27 mouse cellular contexts compared by ENCODE assay signal in genomic region chr9:21565004-21565586, GRCm38 (mm10). TPM values are rescaled to one million over a fixed set of nuclear protein-coding genes. Genes with fewer than 3 reads are reported as not detected.
DNase-seq lines count a peak whose midpoint lies in the region; ATAC-seq and TF ChIP-seq lines count a peak whose summit lies in the region.
"Had no signal": no experiment of that assay in that cellular context is flagged by ENCODE, and none has a peak within 500 bp of the region (broad histone marks: within the 10 kb centered on the region; RNA-seq: fewer than 3 reads in every experiment).

No protein-coding gene starts in this region.

- TF ChIP-seq CTCF in gastrocnemius, adult 2 months (IDR thresholded peaks at IDR 0.05), result no peak
- TF ChIP-seq CTCF in liver, embryonic 14.5 days (IDR thresholded peaks at IDR 0.05; ENCODE audit: low read depth), result no peak
- no peak for TF ChIP-seq CTCF in lung, postnatal 0 days (IDR thresholded peaks at IDR 0.05)

- no peak for ATAC-seq in midbrain, embryonic 13.5 days
- ATAC-seq in midbrain, embryonic 14.5 days (ENCODE audit: low FRiP score, low TSS enrichment), result no peak
- ATAC-seq in liver, embryonic 14.5 days (ENCODE audit: insufficient read depth), result peak; percentile 49
- no peak for ATAC-seq in lung, postnatal 0 days
- no peak for ATAC-seq in inflammation-experienced regulatory T-cells, adult 6 months
- ATAC-seq: forebrain, postnatal 0 days had no signal

- 90% methylated on average over 4 of the region's 4 CpGs for WGBS in midbrain, embryonic 13.5 days
- 92% methylated on average over 4 of the region's 4 CpGs for WGBS in midbrain, embryonic 14.5 days
- 32% methylated on average over 4 of the region's 4 CpGs for WGBS in liver, embryonic 14.5 days (ENCODE audit: insufficient replicate concordance)
- WGBS in lung, postnatal 0 days, result 56% methylated on average over 4 of the region's 4 CpGs

- peaks cover 22% of the 10 kb centered on the region for H3K36me3 ChIP-seq in midbrain, embryonic 13.5 days
- peaks cover 18% of the 10 kb centered on the region for H3K36me3 ChIP-seq in midbrain, embryonic 14.5 days (ENCODE audit: control insufficient read depth, insufficient read depth, low read length)
- H3K36me3 ChIP-seq in liver, embryonic 14.5 days (replicated peaks; ENCODE audit: control insufficient read depth, insufficient read depth, low read depth), result peaks cover 8% of the 10 kb centered on the region
- H3K36me3 ChIP-seq in lung, postnatal 0 days (ENCODE audit: insufficient read depth, low read length), result 0 out of 2 replicates have a peak, but pooled peaks cover 5% of the 10 kb centered on the region

- no peaks in the 10 kb centered on the region for H3K27me3 ChIP-seq in midbrain, embryonic 13.5 days
- no peaks in the 10 kb centered on the region for H3K27me3 ChIP-seq in midbrain, embryonic 14.5 days (ENCODE audit: control insufficient read depth, insufficient read depth, low read length)
- H3K27me3 ChIP-seq in liver, embryonic 14.5 days (ENCODE audit: control insufficient read depth, insufficient read depth, low read length), result no peaks in the 10 kb centered on the region
- no peaks in the 10 kb centered on the region for H3K27me3 ChIP-seq in lung, postnatal 0 days (replicated peaks; ENCODE audit: insufficient read depth, low read length)
- H3K27me3 ChIP-seq: CH12.LX; embryonic facial prominence, embryonic 12.5 days; forebrain, embryonic 12.5 days; hindbrain, embryonic 15.5 days; limb, embryonic 12.5 days; midbrain, embryonic 12.5 days had no signal

- TF ChIP-seq EP300 in liver, embryonic 14.5 days (IDR thresholded peaks at IDR 0.05; ENCODE audit: low read depth), result no peak
- TF ChIP-seq EP300 in lung, postnatal 0 days (IDR thresholded peaks at IDR 0.05), result no peak

- H3K9me3 ChIP-seq in midbrain, embryonic 13.5 days, result no peaks in the 10 kb centered on the region
- no peaks in the 10 kb centered on the region for H3K9me3 ChIP-seq in midbrain, embryonic 14.5 days (ENCODE audit: control insufficient read depth, low read length)
- H3K9me3 ChIP-seq in liver, embryonic 14.5 days (ENCODE audit: control insufficient read depth, low read length), result no peaks in the 10 kb centered on the region
- H3K9me3 ChIP-seq in lung, postnatal 0 days (ENCODE audit: low read length), result no peaks in the 10 kb centered on the region
- H3K9me3 ChIP-seq: embryonic facial prominence, embryonic 12.5 days; forebrain, embryonic 12.5 days; G1E; hindbrain, embryonic 15.5 days; limb, embryonic 12.5 days; midbrain, embryonic 12.5 days had no signal

- peak overlapping the region; percentile 82 for H3K27ac ChIP-seq in gastrocnemius, adult 2 months
- H3K27ac ChIP-seq in midbrain, embryonic 13.5 days, result peak overlapping the region; percentile 5; the same call in 1 of the 2 replicates
- H3K27ac ChIP-seq in midbrain, embryonic 14.5 days (replicated peaks; ENCODE audit: low read depth, low read length), result no peak overlapping the region
- H3K27ac ChIP-seq in liver, embryonic 14.5 days, result peak overlapping the region; percentile 76
- H3K27ac ChIP-seq in lung, postnatal 0 days (ENCODE audit: low read length), result no peak overlapping the region
- H3K27ac ChIP-seq: embryonic facial prominence, embryonic 12.5 days; forebrain, embryonic 12.5 days; hindbrain, embryonic 15.5 days; left cerebral cortex, adult 2 months; limb, embryonic 12.5 days; midbrain, embryonic 12.5 days had no signal

- H3K4me2 ChIP-seq in midbrain, embryonic 13.5 days (replicated peaks), result no peak overlapping the region
- no peak overlapping the region for H3K4me2 ChIP-seq in midbrain, embryonic 14.5 days (ENCODE audit: low read length)
- H3K4me2 ChIP-seq in liver, embryonic 14.5 days (ENCODE audit: low read depth), result peak overlapping the region; percentile 22; the same call in 1 of the 2 replicates
- no peak overlapping the region for H3K4me2 ChIP-seq in lung, postnatal 0 days (replicated peaks; ENCODE audit: low read depth, low read length)
- H3K4me2 ChIP-seq: embryonic facial prominence, embryonic 12.5 days; forebrain, embryonic 12.5 days; hindbrain, embryonic 15.5 days; limb, embryonic 12.5 days; midbrain, embryonic 12.5 days had no signal

- no peak overlapping the region for H3K4me3 ChIP-seq in gastrocnemius, adult 2 months
- H3K4me3 ChIP-seq in midbrain, embryonic 13.5 days (replicated peaks), result no peak overlapping the region
- no peak overlapping the region for H3K4me3 ChIP-seq in midbrain, embryonic 14.5 days (replicated peaks; ENCODE audit: low read depth, low read length)
- H3K4me3 ChIP-seq in liver, embryonic 14.5 days (ENCODE audit: insufficient read depth in 1 of 2, low read depth in 2 of 2, low read length in 2 of 2), result no peak overlapping the region
- H3K4me3 ChIP-seq in lung, postnatal 0 days (ENCODE audit: low read depth, low read length), result no peak overlapping the region
- H3K4me3 ChIP-seq: embryonic facial prominence, embryonic 12.5 days; forebrain, embryonic 12.5 days; hindbrain, embryonic 15.5 days; layer of hippocampus, adult 2 months; left cerebral cortex, adult 2 months; limb, embryonic 12.5 days; midbrain, embryonic 12.5 days had no signal

- no peak overlapping the region for H3K9ac ChIP-seq in midbrain, embryonic 13.5 days (replicated peaks)
- H3K9ac ChIP-seq in midbrain, embryonic 14.5 days (replicated peaks; ENCODE audit: low read length), result no peak overlapping the region
- H3K9ac ChIP-seq in liver, embryonic 14.5 days (replicated peaks), result peak overlapping the region; percentile 43; the same call in 1 of the 2 replicates
- H3K9ac ChIP-seq in lung, postnatal 0 days (replicated peaks; ENCODE audit: low read depth), result no peak overlapping the region
- H3K9ac ChIP-seq: embryonic facial prominence, embryonic 12.5 days; forebrain, embryonic 12.5 days; forebrain, postnatal 0 days; hindbrain, embryonic 15.5 days; limb, embryonic 12.5 days; midbrain, embryonic 12.5 days had no signal

- intact Hi-C loops in gastrocnemius, adult 2 months (cut with DNase I), result no loop called here
- intact Hi-C loops in gastrocnemius, postnatal 36 days (cut with DNase I), result no loop called here

- DNase-seq in gastrocnemius, adult 2 months, result no peak
- no peak for DNase-seq in gastrocnemius, postnatal 36 days
- no peak for DNase-seq in midbrain, embryonic 14.5 days
- DNase-seq in liver, embryonic 14.5 days (ENCODE audit: low read depth in 3 of 3, low spot score in 3 of 3), result no peak
- DNase-seq in skeletal muscle tissue, adult 2 months (ENCODE audit: low read depth, low spot score), result peak; percentile 65
- DNase-seq in lung, postnatal 0 days (ENCODE audit: low spot score), result no peak
- DNase-seq: adrenal gland, adult 8-10 months; cerebellum, adult 11 months; cerebellum, adult 9-10 months; embryo, embryonic 11 days; forebrain, postnatal 0 days; kidney, adult 18-20 months; kidney, postnatal 36 days; lung, adult 2 months; lung, postnatal 14 days; thymus, postnatal 14 days had no signal

- H3K4me1 ChIP-seq in midbrain, embryonic 13.5 days (replicated peaks), result no peaks in the 10 kb centered on the region; the same call in 1 of the 2 replicates
- H3K4me1 ChIP-seq in midbrain, embryonic 14.5 days (ENCODE audit: control insufficient read depth, insufficient read depth, low read length), result no peaks in the 10 kb centered on the region
- peaks cover 20% of the 10 kb centered on the region in 2 experiments for H3K4me1 ChIP-seq in liver, embryonic 14.5 days (replicated peaks; ENCODE audit: control insufficient read depth in 2 of 2, insufficient read depth in 2 of 2, low read length in 1 of 2)
- H3K4me1 ChIP-seq in lung, postnatal 0 days (ENCODE audit: insufficient read depth, low read depth, low read length), result no peaks in the 10 kb centered on the region
- H3K4me1 ChIP-seq: embryonic facial prominence, embryonic 12.5 days; forebrain, embryonic 12.5 days; hindbrain, embryonic 15.5 days; limb, embryonic 12.5 days; midbrain, embryonic 12.5 days had no signal

RNA-seq across cellular contexts. Expression of gene Carm1, which starts 18.4 kb away (rescaled TPM):
- 10 to 100 TPM; 54.6 to 57.2 TPM for total RNA-seq in gastrocnemius, adult 2 months (2021)
- 10 to 100 TPM; 63.0 to 65.2 TPM for total RNA-seq in gastrocnemius, postnatal 36 days (2021)
- 32.1 and 39.6 TPM in 2 replicates for polyA plus RNA-seq in midbrain, embryonic 13.5 days (2015; fragmentation: Nextera tagmentation; extraction: Ambion mirVana)
- polyA plus RNA-seq in midbrain, embryonic 14.5 days (2014; fragmentation: Nextera tagmentation; extraction: Ambion mirVana), result 34.7 and 42.0 TPM in 2 replicates
- 25.6 and 26.4 TPM in 2 replicates for polyA plus RNA-seq in liver, embryonic 14.5 days (2012; rRNA removed)
- 13.6 and 17.1 TPM in 2 replicates for polyA plus RNA-seq in liver, embryonic 14.5 days (2014; fragmentation: Nextera tagmentation; extraction: Ambion mirVana)
- 10.8 and 12.2 TPM in 2 replicates for polyA plus RNA-seq in lung, postnatal 0 days (2015; fragmentation: Nextera tagmentation; extraction: Ambion mirVana)
- 10 to 100 TPM in 1 of 3 experiments, 1 to 10 TPM in 2; 5.3 to 11.0 (median 7.0) TPM for polyA plus RNA-seq in inflammation-experienced regulatory T-cells, adult 6 months (2017; shearing (Covaris generic))

RNA-seq across cellular contexts. Expression of gene Timm29, which starts 27.4 kb away (rescaled TPM):
- total RNA-seq in gastrocnemius, adult 2 months (2021), result 10 to 100 TPM; 44.1 to 48.3 TPM
- 10 to 100 TPM; 41.8 to 44.7 TPM for total RNA-seq in gastrocnemius, postnatal 36 days (2021)
- 52.8 and 58.6 TPM in 2 replicates for polyA plus RNA-seq in midbrain, embryonic 13.5 days (2015; fragmentation: Nextera tagmentation; extraction: Ambion mirVana)
- 68.8 and 86.9 TPM in 2 replicates for polyA plus RNA-seq in midbrain, embryonic 14.5 days (2014; fragmentation: Nextera tagmentation; extraction: Ambion mirVana)
- 14.6 and 15.3 TPM in 2 replicates for polyA plus RNA-seq in liver, embryonic 14.5 days (2012; rRNA removed)
- 17.0 and 21.9 TPM in 2 replicates for polyA plus RNA-seq in liver, embryonic 14.5 days (2014; fragmentation: Nextera tagmentation; extraction: Ambion mirVana)
- 16.5 and 17.3 TPM in 2 replicates for polyA plus RNA-seq in lung, postnatal 0 days (2015; fragmentation: Nextera tagmentation; extraction: Ambion mirVana)
- 1 to 10 TPM; 3.0 to 5.6 (median 3.4) TPM for polyA plus RNA-seq in inflammation-experienced regulatory T-cells, adult 6 months (2017; shearing (Covaris generic))

RNA-seq across cellular contexts. Expression of gene Yipf2, which starts 27.5 kb away (rescaled TPM):
- 1 to 10 TPM; 5.8 to 6.9 TPM for total RNA-seq in gastrocnemius, adult 2 months (2021)
- 1 to 10 TPM; 3.7 to 4.6 TPM for total RNA-seq in gastrocnemius, postnatal 36 days (2021)
- 28.7 and 28.8 TPM in 2 replicates for polyA plus RNA-seq in midbrain, embryonic 13.5 days (2015; fragmentation: Nextera tagmentation; extraction: Ambion mirVana)
- 19.4 and 20.5 TPM in 2 replicates for polyA plus RNA-seq in midbrain, embryonic 14.5 days (2014; fragmentation: Nextera tagmentation; extraction: Ambion mirVana)
- 6.1 and 6.6 TPM in 2 replicates for polyA plus RNA-seq in liver, embryonic 14.5 days (2012; rRNA removed)
- polyA plus RNA-seq in liver, embryonic 14.5 days (2014; fragmentation: Nextera tagmentation; extraction: Ambion mirVana), result 7.7 and 9.0 TPM in 2 replicates
- 28.3 and 30.3 TPM in 2 replicates for polyA plus RNA-seq in lung, postnatal 0 days (2015; fragmentation: Nextera tagmentation; extraction: Ambion mirVana)
- polyA plus RNA-seq in inflammation-experienced regulatory T-cells, adult 6 months (2017; shearing (Covaris generic)), result 10 to 100 TPM; 12.4 to 26.5 (median 18.1) TPM

RNA-seq across cellular contexts. Expression of gene AB124611, which starts 39.1 kb away (rescaled TPM):
- 1 to 10 TPM in 1 of 2 experiments, under 1 TPM in 1; 0.74 to 1.3 TPM for total RNA-seq in gastrocnemius, adult 2 months (2021)
- total RNA-seq in gastrocnemius, postnatal 36 days (2021), result under 1 TPM; 0.59 to 0.72 TPM
- polyA plus RNA-seq in midbrain, embryonic 13.5 days (2015; fragmentation: Nextera tagmentation; extraction: Ambion mirVana), result 5.1 and 6.3 TPM in 2 replicates
- 1.0 and 1.8 TPM in 2 replicates for polyA plus RNA-seq in midbrain, embryonic 14.5 days (2014; fragmentation: Nextera tagmentation; extraction: Ambion mirVana)
- 5.3 and 5.7 TPM in 2 replicates for polyA plus RNA-seq in liver, embryonic 14.5 days (2012; rRNA removed)
- 2.1 and 2.3 TPM in 2 replicates for polyA plus RNA-seq in liver, embryonic 14.5 days (2014; fragmentation: Nextera tagmentation; extraction: Ambion mirVana)
- 5.2 and 5.5 TPM in 2 replicates for polyA plus RNA-seq in lung, postnatal 0 days (2015; fragmentation: Nextera tagmentation; extraction: Ambion mirVana)
- 10 to 100 TPM; 49.9 to 71.1 (median 57.8) TPM for polyA plus RNA-seq in inflammation-experienced regulatory T-cells, adult 6 months (2017; shearing (Covaris generic))

RNA-seq across cellular contexts. Expression of gene Smarca4, which starts 50.9 kb away (rescaled TPM):
- 10 to 100 TPM; 39.0 to 40.7 TPM for total RNA-seq in gastrocnemius, adult 2 months (2021)
- 10 to 100 TPM; 38.6 to 40.3 TPM for total RNA-seq in gastrocnemius, postnatal 36 days (2021)
- 172 and 183 TPM in 2 replicates for polyA plus RNA-seq in midbrain, embryonic 13.5 days (2015; fragmentation: Nextera tagmentation; extraction: Ambion mirVana)
- polyA plus RNA-seq in midbrain, embryonic 14.5 days (2014; fragmentation: Nextera tagmentation; extraction: Ambion mirVana), result 162 and 179 TPM in 2 replicates
- 17.0 and 20.6 TPM in 2 replicates for polyA plus RNA-seq in liver, embryonic 14.5 days (2012; rRNA removed)
- polyA plus RNA-seq in liver, embryonic 14.5 days (2014; fragmentation: Nextera tagmentation; extraction: Ambion mirVana), result 17.7 and 22.6 TPM in 2 replicates
- polyA plus RNA-seq in lung, postnatal 0 days (2015; fragmentation: Nextera tagmentation; extraction: Ambion mirVana), result 22.3 and 22.4 TPM in 2 replicates
- 10 to 100 TPM; 24.2 to 32.7 (median 26.9) TPM for polyA plus RNA-seq in inflammation-experienced regulatory T-cells, adult 6 months (2017; shearing (Covaris generic))

Comparison
In these comparisons a context has a peak if more than half of its experiments do, and no peak if none do; other contexts are left out.
1. H3K27ac ChIP-seq: peak in gastrocnemius, adult 2 months (single experiment), midbrain, embryonic 13.5 days (single experiment) and liver, embryonic 14.5 days (single experiment); none in midbrain, embryonic 14.5 days (single experiment) and lung, postnatal 0 days (single experiment).